Comparison of ENCODE assay signal across 8 mouse cellular contexts in the genomic region with DNA sequence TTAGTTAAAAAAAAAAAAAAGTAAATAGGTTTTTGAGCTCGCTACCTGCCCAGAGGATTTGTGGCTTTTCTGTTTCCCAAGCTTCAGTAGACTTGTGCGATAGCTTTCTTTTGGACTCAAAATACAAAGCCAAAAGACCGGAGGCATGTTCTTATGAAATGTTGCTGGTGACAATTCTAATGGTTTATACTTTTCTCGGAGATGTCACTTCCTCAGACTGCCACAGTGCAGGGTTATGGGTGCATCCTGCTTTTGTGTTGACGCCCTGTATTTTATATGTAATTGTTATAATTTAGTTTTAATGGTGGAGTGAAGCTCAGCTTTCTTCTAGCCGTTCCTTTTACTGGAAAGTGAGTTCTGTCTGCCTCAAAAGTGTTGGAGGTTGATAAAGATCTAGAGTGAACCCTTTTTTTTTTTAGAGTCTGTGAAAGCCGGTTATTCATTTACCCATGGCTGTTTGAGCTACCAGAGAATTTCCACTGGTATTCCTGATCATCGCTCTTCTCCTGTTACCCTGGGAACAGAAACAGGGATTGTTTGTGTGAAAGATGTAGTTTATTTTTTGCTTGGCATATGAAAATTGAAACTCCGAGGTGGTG. TPM values are rescaled to one million over a fixed set of nuclear protein-coding genes. Genes with fewer than 3 reads are reported as not detected.
DNase-seq lines count a peak whose midpoint lies in the region; ATAC-seq lines count a peak whose summit lies in the region.

No protein-coding gene starts in this region.

- H3K4me1 ChIP-seq in embryonic facial prominence, embryonic 10.5 days = peaks cover 41% of the 10 kb centered on the region
- peaks cover 18% of the 10 kb centered on the region for H3K4me1 ChIP-seq in intestine, embryonic 15.5 days (replicated peaks)
- peaks cover 48% of the 10 kb centered on the region for H3K4me1 ChIP-seq in midbrain, embryonic 15.5 days

- no peaks in the 10 kb centered on the region for H3K27me3 ChIP-seq in embryonic facial prominence, embryonic 10.5 days (replicated peaks; ENCODE audit: low read depth, poor library complexity, severe bottlenecking)
- no peaks in the 10 kb centered on the region for H3K27me3 ChIP-seq in intestine, embryonic 15.5 days (replicated peaks)
- H3K27me3 ChIP-seq in midbrain, embryonic 15.5 days (replicated peaks) = no peaks in the 10 kb centered on the region

- DNase-seq in kidney, adult 18-20 months = peak; percentile 33
- no peak for DNase-seq in kidney, postnatal 10 days
- no peak for DNase-seq in embryonic facial prominence, embryonic 10.5 days (ENCODE audit: low spot score)
- DNase-seq in adrenal gland, postnatal 4 days (ENCODE audit: low spot score in 2 of 2) = no peak
- no peak for DNase-seq in urinary bladder, postnatal 4 days (ENCODE audit: low spot score in 2 of 2)
- no peak for DNase-seq in right cerebral cortex, postnatal 14 days

- ATAC-seq in intestine, embryonic 15.5 days = no peak
- no peak for ATAC-seq in midbrain, embryonic 15.5 days (replicated peaks)

- H3K4me3 ChIP-seq in embryonic facial prominence, embryonic 10.5 days = peak overlapping the region; percentile 69
- peak overlapping the region; percentile 82 for H3K4me3 ChIP-seq in intestine, embryonic 15.5 days (replicated peaks)
- peak overlapping the region; percentile 70 for H3K4me3 ChIP-seq in midbrain, embryonic 15.5 days

- H3K9me3 ChIP-seq in embryonic facial prominence, embryonic 10.5 days = no peaks in the 10 kb centered on the region
- no peaks in the 10 kb centered on the region for H3K9me3 ChIP-seq in intestine, embryonic 15.5 days
- no peaks in the 10 kb centered on the region for H3K9me3 ChIP-seq in midbrain, embryonic 15.5 days

- peak overlapping the region; percentile 96 for H3K27ac ChIP-seq in embryonic facial prominence, embryonic 10.5 days (replicated peaks)
- H3K27ac ChIP-seq in intestine, embryonic 15.5 days = peak overlapping the region; percentile 97
- H3K27ac ChIP-seq in midbrain, embryonic 15.5 days = peak overlapping the region; percentile 95

- peaks cover 40% of the 10 kb centered on the region for H3K36me3 ChIP-seq in embryonic facial prominence, embryonic 10.5 days (replicated peaks)
- no peaks in the 10 kb centered on the region for H3K36me3 ChIP-seq in intestine, embryonic 15.5 days
- H3K36me3 ChIP-seq in midbrain, embryonic 15.5 days (replicated peaks) = no peaks in the 10 kb centered on the region

- peak overlapping the region; percentile 69 for H3K4me2 ChIP-seq in intestine, embryonic 15.5 days (replicated peaks)
- H3K4me2 ChIP-seq in midbrain, embryonic 15.5 days = peak overlapping the region; percentile 79

- H3K9ac ChIP-seq in intestine, embryonic 15.5 days = peak overlapping the region; percentile 86
- peak overlapping the region; percentile 78; the same call in 1 of the 2 replicates for H3K9ac ChIP-seq in midbrain, embryonic 15.5 days

- WGBS in embryonic facial prominence, embryonic 10.5 days = 13% methylated on average over 9 of the region's 9 CpGs
- WGBS in intestine, embryonic 15.5 days = 3% methylated on average over 9 of the region's 9 CpGs
- 10% methylated on average over 9 of the region's 9 CpGs for whole genome bisulfite sequencing in midbrain, embryonic 15.5 days

RNA-seq across cellular contexts. Expression of gene Asxl1, which starts 1.7 kb away (rescaled TPM):
- polyA plus RNA-seq in embryonic facial prominence, embryonic 10.5 days (2016; fragmentation: Nextera tagmentation; extraction: Ambion mirVana) = 14.2 and 14.4 TPM in 2 replicates
- 12.4 and 13.5 TPM in 2 replicates for polyA plus RNA-seq in intestine, embryonic 15.5 days (2015; fragmentation: Nextera tagmentation; extraction: Ambion mirVana)
- 13.7 and 14.9 TPM in 2 replicates for polyA plus RNA-seq in midbrain, embryonic 15.5 days (2015; fragmentation: Nextera tagmentation; extraction: Ambion mirVana)
- 10 to 100 TPM; 51.3 to 53.2 TPM for total RNA-seq in adrenal gland, postnatal 4 days (2021)

RNA-seq across cellular contexts. Expression of gene Kif3b, which starts 56.1 kb away (rescaled TPM):
- polyA plus RNA-seq in embryonic facial prominence, embryonic 10.5 days (2016; fragmentation: Nextera tagmentation; extraction: Ambion mirVana) = 6.2 and 6.4 TPM in 2 replicates
- polyA plus RNA-seq in intestine, embryonic 15.5 days (2015; fragmentation: Nextera tagmentation; extraction: Ambion mirVana) = 7.1 and 7.7 TPM in 2 replicates
- polyA plus RNA-seq in midbrain, embryonic 15.5 days (2015; fragmentation: Nextera tagmentation; extraction: Ambion mirVana) = 24.6 and 24.7 TPM in 2 replicates
- 10 to 100 TPM; 28.0 to 29.2 TPM for total RNA-seq in adrenal gland, postnatal 4 days (2021)
